Mouse (Mus musculus) brain, embryonic 14.5 days (tissue): ENCODE results near the gene Col4a4.

Experiments used
- CTCF ChIP-seq: fragments of 200-500 bp; IDR thresholded peaks from 2 replicates; pipeline ENCODE4 v1.5.1; 2012; ENCODE audit warnings: inconsistent platforms, mild to moderate bottlenecking, moderate library complexity, borderline replicate concordance; ENCODE audit not compliant: insufficient read depth, insufficient read length; ENCODE audit errors: extremely low read depth
- POLR2A ChIP-seq: fragments of 200-500 bp; IDR thresholded peaks from 2 replicates; pipeline ENCODE4 v1.6.1; 2012; ENCODE audit warnings: mild to moderate bottlenecking, inconsistent platforms, borderline replicate concordance; ENCODE audit not compliant: poor library complexity, insufficient read depth, insufficient read length, severe bottlenecking; ENCODE audit errors: extremely low read depth

- TF ChIP-seq CTCF (no peak), POLR2A (no peak)
These were observed 127.3 kb downstream of the Col4a4 start for GRCm38 (mm10) chr1:82459350-82459749.
